Mouse (Mus musculus) ES-CJ7 (cell line): ENCODE measurements at regions not wholly inside any gene's neighbourhood (a gene's known extent, or its start where the extent isn't known, plus 50 kb on each side); places are given as distances from the start of the nearest gene placed in this dataset.

Source experiments
- DNase-seq: peaks from one replicate; pipeline ENCODE4 v3.0.0; 2011; ENCODE audit warnings: low read depth, low spot score

DNA sequence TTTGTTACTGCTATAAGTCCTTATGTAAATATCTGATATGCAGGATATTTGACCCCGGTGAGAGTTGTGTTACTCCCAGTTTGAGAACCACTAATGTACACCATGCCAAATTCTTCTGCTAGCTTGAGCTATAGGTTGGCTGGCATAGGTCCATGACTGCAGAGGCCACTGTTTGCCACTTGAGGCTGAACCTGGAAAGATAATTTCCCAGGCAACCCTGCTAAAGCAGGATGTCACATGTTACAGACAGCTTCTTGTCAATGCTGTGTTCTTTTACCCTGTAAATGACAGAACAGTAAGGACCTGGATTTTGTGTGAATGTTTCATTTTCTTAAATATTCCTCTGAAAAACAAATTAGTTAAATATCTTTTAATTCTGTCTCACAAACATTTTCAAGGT lies 56.2 kb downstream of the Ube2dnl2 start:
- no peak for DNase-seq

DNA sequence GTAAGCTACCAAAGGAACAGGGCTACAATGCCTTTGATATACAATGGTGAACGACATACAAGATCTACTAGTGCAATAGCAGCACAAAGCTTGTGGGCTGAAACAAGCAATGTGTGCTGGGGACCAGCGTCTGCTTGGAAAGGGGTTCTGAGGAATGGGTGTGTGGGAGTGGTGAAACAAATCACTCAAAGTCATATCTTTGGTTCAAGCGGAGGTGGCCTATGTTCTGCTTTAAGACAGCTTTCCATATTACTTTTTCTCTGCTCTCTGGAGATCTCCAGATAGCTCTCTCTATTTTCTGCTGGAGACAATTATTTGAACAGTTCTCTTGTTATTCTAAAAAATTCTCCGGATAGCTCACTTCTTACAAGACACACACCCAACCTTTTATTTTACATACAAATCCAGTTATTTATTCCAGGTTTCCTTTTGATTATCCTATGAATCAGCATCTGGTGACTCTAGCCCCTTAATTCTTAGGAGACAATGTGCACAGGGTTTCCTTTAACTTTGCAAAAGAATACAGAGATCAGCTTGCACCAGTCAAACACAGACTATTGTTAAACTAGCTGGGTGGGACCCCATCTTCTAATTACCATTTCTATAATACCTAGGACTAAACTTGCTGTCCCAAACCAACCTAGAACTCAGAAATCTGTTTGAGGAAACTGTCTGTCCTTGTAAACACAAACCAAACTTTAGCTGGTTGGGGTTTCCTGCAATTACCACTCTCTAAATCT lies 67.4 kb downstream of the Ube2dnl2 start:
- peak; percentile 92 for DNase-seq

DNA sequence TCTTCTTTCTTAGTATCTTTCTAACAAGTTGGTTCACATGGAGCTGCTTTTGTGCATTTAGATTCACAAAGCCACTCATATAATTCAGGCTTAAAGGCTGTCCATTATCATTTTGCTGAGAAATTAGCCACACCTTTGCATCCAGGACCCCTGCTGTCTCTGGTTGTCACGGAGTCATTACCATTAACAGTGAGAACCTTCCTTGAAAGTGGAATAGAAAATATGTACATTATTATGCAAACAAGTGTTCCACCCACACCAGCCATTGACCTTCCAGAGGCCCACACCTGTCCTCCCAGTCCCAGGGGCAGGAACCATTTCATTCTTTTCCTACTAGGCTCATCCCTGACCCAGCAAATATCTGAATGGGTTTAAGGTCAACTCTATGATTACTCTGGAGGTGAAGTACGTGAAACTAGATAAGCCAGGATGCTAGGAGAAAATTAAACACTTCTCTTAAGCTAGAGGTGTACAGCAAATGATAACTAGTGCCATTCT lies 68.0 kb downstream of the Ube2dnl2 start:
- peak; percentile 89 for DNase-seq
